ENCODE assay signal across 8 mouse cellular contexts in genomic region chr7:125420190-125420589, GRCm38 (mm10). TPM values are rescaled to one million over a fixed set of nuclear protein-coding genes. Genes with fewer than 3 reads are reported as not detected.
A peak's percentile ranks its signal among the peaks of the same experiment; 100 is the strongest.
DNase-seq lines count a peak whose midpoint lies in the region; ATAC-seq lines count a peak whose summit lies in the region.

No protein-coding gene starts in this region.

- H3K4me2 ChIP-seq in liver, embryonic 12.5 days, result no peak overlapping the region

- no peaks in the 10 kb centered on the region for H3K36me3 ChIP-seq in liver, embryonic 12.5 days

- peaks cover 10% of the 10 kb centered on the region; the same call in 1 of the 2 replicates for H3K27me3 ChIP-seq in liver, embryonic 12.5 days (replicated peaks)

- H3K4me1 ChIP-seq in liver, embryonic 12.5 days, result peaks cover 45% of the 10 kb centered on the region

- no peak overlapping the region for H3K4me3 ChIP-seq in liver, embryonic 12.5 days

- peak; percentile 70 to 74 for DNase-seq in cerebellum, postnatal 10 days
- DNase-seq in cerebellum, adult 9-11 months, result no peak
- peak; percentile 77 for DNase-seq in liver
- DNase-seq in adrenal gland, postnatal 14 days, result peak; percentile 67
- peak; percentile 36 to 60 for DNase-seq in heart, postnatal 14 days
- DNase-seq in thymus, postnatal 10 days (ENCODE audit: low spot score in 2 of 2), result peak; percentile 67 to 82

- no peak overlapping the region for H3K9ac ChIP-seq in liver, embryonic 12.5 days

- intact Hi-C loops in heart, postnatal 14 days (cut with DNase I), result loop anchor here (2.0 to 5.0 kb wide), 2 partner anchors 162 to 219 kb away; no protein-coding TSS in a partner anchor

- H3K9me3 ChIP-seq in liver, embryonic 12.5 days (replicated peaks), result no peaks in the 10 kb centered on the region

- ATAC-seq in liver, embryonic 12.5 days, result no peak
- ATAC-seq in megakaryocyte-erythroid progenitor cell, adult 5-6 weeks (replicated peaks; ENCODE audit: low FRiP score, low TSS enrichment, poor library complexity, severe bottlenecking), result peak; percentile 52

- no peak overlapping the region for H3K27ac ChIP-seq in liver, embryonic 12.5 days

- 57% methylated on average over 2 of the region's 2 CpGs for WGBS in liver, embryonic 12.5 days (ENCODE audit: insufficient replicate concordance)

RNA-seq across cellular contexts. Expression of gene Kdm8, which starts 24.3 kb away (rescaled TPM):
- polyA plus RNA-seq in liver, embryonic 12.5 days (2016; fragmentation: Nextera tagmentation; extraction: Ambion mirVana), result 11.1 and 11.7 TPM in 2 replicates
- total RNA-seq in adrenal gland, postnatal 14 days (2021), result 4.0 and 4.5 TPM in 2 replicates
- 1 to 10 TPM; 3.1 to 4.1 TPM for total RNA-seq in heart, postnatal 14 days (2021)
- total RNA-seq in megakaryocyte-erythroid progenitor cell, adult 5-6 weeks (2014; fragmentation: Nextera tagmentation), result 5.0 and 5.4 TPM in 2 replicates
- 5.3 and 6.3 TPM in 2 replicates for total RNA-seq in megakaryocyte-erythroid progenitor cell, adult 5-6 weeks (2017)
